Mouse (Mus musculus) c-Kit-positive CD71-positive TER-119-positive erythroid progenitor cells, embryonic 14.5 days (primary cell): ENCODE results near the gene Ap5z1.

Experiments used
- DNase-seq: peaks from one replicate; pipeline ENCODE4 v3.0.0-alpha.2; 2013; ENCODE audit warnings: low spot score

The Ap5z1 gene

GRCm38 (mm10) chr5:142439911-142440432 is 23.8 kb upstream of the Ap5z1 start:
- no peak for DNase-seq

GRCm38 (mm10) chr5:142440451-142441147 is 23.1 kb upstream of the Ap5z1 start:
- peak; percentile 92 for DNase-seq

DNA sequence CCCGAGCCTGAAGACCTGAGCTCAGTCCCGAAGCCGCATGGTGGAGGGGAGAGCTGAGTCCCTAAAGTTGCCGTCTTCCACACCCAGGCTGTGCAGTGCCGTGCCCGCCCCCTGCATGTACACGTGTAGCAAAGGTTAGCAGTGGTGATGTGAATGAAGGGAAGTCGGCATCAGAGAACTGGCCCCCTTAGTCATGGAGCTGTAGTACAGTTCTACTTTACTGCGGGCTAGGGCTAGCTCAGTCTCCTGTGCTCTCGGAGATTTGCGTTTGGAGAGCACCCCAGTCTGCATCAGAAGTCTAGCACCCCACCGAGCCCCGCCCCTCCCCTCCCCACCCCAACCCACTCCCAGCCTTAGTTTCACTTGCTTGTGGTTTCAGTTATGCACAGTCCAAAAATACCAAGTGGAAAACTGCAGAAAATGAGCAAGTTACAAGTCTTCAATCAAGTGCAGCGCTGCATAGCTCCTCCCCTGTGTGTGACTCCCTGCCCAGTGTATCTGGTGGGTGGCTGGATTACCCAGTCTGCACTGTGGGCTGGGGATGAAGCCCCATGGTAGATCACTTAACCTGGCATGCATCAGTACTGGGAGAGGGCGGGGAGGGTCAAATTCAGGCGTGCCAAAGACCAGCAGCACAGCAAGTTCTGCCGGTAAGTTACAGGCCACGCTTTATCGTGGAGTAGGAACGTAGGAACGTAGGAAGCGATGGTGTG is 22.3 kb upstream of the Ap5z1 start:
- DNase-seq, result no peak

- DNase-seq, result no peak
Measured at GRCm38 (mm10) chr5:142442045-142442440, 21.7 kb upstream of the Ap5z1 start.

DNA sequence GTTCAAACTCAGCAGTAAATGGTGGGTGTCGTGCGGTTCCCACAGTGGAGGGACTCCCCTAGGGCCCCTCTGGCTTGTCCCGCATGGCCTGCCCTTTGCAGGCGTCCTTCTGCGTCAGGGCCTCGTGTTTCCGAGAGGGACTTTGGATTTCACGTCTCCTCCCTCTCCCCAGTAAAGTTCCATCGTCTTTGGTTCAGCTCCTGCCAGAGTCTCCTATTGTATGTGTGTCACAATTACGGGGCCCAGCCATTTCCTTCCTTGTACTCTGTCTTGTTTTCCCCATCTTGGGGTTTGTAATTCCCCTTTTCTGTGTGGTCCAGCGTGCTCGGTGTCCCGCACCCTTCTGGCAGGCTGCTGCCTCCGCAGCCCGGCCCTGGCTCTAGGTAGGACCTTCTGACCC is 20.2 kb upstream of the Ap5z1 start:
- no peak for DNase-seq

DNA sequence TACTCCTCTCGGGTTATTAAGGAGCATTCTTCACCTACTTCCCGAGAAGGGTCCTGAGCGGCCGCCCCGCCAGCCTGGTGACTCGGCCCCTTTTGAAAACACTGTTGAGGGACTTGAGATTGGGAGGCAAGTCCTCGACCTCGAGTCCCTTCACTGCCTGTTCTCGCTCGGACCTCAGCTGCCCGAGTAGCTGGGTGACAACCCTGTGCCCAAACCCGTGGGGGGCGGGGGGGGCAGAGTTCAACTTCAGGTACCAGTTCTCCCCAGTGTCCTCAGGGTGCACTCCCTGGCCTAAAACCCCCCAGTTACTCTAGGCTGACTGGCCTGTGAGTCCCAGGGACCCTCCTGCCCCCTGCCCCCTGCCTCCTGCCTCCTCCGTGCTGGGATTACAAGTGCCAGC is 19.8 kb upstream of the Ap5z1 start:
- no peak for DNase-seq

- peak; percentile 66 for DNase-seq
Measured at GRCm38 (mm10) chr5:142444791-142445531, 18.8 kb upstream of the Ap5z1 start.

GRCm38 (mm10) chr5:142445709-142446108 is 18.0 kb upstream of the Ap5z1 start:
- no peak for DNase-seq

DNA sequence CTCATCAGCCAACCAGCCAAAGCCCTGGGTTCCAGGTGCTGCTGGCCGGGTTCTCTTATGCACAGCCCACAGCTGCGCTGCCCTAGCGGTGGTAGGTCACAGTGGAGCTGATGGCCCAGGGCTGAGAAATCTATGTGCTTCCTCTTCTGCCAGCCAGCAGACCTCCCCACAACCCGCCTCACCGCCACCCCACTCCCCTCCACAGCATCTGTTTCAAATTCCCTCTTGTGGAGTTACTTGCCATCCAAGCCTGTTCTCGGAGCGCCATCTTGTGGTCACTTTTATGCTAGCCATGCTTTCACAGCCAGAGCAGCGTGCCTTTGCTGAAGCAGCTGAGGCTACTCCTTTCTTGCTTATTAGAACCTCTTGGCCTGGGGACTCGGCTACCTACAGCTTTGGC is 15.7 kb upstream of the Ap5z1 start:
- DNase-seq, result peak; percentile 84

- DNase-seq, result no peak
Measured at GRCm38 (mm10) chr5:142448623-142449022, 15.1 kb upstream of the Ap5z1 start.

GRCm38 (mm10) chr5:142450846-142451245 is 12.9 kb upstream of the Ap5z1 start:
- DNase-seq, result no peak

GRCm38 (mm10) chr5:142451759-142452158 is 12.0 kb upstream of the Ap5z1 start:
- no peak for DNase-seq

GRCm38 (mm10) chr5:142453742-142454141 is 10.0 kb upstream of the Ap5z1 start:
- no peak for DNase-seq

- DNase-seq, result no peak
Measured at GRCm38 (mm10) chr5:142456318-142456717, 7.4 kb upstream of the Ap5z1 start.

- no peak for DNase-seq
Measured at GRCm38 (mm10) chr5:142457345-142457744, 6.4 kb upstream of the Ap5z1 start.

DNA sequence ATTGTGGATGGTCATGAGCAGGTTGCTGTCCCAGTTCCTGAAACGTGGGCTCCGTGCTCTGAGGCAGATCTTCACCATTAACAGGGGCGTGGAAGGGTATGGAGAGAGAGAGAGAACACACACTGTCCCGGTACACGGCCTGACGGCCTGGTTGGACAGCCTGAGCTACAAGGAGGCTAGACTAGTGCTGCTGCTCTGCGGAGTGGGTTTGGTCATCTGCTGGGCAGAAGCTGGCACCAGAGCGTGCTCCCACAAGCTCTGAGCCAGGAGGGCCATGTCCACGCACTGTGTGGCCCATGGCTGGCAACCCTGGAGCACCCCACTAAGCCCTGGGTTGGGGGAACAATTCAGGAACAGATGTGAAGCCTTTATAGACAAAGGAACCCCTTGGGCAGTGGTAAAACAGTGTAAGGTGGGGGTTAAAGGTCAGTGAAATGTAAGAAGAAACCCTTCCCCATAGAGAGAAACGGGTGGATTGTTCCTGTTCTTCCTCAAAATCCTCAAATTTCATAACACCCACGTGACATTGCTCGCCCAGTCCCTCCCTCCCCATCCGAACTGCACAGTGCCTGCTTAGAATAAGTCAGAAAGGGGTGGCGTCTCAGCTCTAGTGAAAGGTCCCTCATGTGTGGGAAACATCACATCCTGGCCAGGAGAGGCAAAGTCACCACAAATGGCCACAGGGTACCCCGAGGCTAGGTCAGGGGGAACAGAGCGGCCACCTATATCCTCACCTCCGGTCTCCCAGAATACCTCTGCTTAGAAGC is 4.8 kb upstream of the Ap5z1 start:
- DNase-seq, result no peak

DNA sequence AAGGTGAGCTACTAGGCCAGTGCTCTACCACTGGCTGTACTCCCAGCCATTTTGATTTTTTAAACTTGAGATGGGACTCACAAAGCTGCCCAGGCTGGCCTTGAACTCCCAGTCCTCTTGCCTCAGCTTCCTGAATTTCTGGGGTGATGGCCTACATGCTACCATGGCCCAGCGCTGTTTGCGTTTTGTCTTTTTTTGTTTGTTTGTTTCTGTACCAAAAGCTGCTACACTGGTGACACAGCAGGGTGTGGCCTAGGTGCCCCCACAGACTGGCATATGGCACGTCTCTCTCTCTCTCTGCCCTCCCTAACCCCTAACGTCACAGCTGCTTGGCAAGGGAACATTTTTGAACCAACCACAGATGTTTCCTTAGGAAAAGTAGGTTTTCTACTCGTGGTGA is 3.9 kb upstream of the Ap5z1 start:
- no peak for DNase-seq

- no peak for DNase-seq
Measured at GRCm38 (mm10) chr5:142461942-142462640, 1.7 kb upstream of the Ap5z1 start.

DNA sequence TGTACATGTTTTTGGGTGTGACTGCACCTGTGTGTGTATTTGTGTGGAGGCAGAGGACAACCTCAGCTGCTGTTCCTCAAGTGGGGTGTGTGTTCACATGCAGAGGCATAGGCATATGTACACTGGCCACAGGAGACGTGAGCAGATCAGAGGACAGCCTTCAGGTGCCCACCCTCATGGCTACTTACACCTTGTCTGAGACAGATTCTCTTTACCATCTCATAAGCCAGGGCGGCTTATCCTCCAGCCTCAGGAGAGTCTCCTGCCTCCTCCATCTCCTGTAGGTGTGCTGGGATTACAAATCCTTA is 1.1 kb upstream of the Ap5z1 start:
- DNase-seq, result no peak

DNA sequence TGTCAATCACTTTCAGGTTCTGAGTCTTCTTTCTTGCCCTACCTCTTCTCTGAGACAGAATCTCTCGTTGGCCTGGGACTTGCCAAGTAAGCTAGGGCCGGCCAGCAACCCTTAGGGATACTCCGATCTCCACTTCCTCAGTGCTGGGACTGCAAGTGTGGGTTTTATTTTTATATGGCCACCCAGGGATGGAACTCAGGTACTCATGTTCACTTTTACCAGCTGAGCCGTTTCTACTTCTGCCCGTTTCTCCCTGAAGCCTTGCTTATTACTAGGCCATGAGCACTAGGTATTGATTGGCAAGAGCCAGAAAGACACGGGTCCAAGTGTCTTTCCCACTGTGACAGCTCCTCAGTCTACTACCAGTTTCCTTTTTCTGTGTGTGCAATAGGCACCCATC is 733 bp upstream of the Ap5z1 start:
- no peak for DNase-seq

GRCm38 (mm10) chr5:142468375-142468774 is 4.6 kb downstream of the Ap5z1 start:
- no peak for DNase-seq

DNA sequence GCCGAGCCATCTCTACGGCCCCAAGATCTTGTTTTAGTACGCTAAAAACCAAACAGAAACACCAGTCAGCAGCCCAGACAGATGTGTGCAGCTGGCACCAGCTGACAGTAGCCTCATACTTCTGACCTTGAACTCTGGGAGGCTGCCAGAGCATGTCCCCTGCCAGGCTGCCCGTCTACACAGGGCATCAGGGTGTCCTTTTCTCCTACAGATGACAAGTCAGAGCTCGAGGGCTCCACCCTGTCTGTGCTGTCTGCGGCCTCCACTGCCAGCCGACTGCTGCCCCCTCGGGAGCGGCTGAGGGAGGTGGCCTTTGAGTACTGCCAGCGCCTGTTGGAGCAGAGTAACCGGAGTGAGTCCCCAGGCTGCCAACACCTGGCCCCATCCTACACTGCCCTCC is 6.1 kb downstream of the Ap5z1 start:
- DNase-seq, result no peak
